Mouse (Mus musculus): Measurements from ENCODE around the gene Pqlc2. TPM values are rescaled to one million over a fixed set of nuclear protein-coding genes. Genes with fewer than 3 reads are reported as not detected.

The Pqlc2 gene
- polyA plus RNA-seq, 1 experiment, result 0.82 TPM

DNA sequence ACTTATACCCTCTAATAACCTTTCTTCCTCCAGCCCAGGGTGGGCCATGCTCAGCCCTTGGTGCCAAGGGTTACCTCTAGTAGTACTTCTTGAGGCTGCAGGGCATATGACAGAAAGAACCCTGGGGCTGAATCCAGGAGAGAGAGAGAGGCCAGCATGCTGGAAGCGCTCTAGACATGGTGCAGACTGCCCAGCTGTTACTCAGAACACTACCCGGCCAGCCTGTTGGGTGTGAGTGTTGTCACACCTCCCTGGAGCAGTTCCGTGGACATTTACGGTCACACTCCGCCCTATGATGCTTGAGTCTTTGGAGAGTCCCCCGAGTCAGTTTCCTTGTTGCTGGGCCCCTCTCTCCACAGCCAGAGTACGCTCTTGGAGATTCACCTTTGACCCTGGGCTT lies 62.5 kb downstream of the Pqlc2 start:
- TF ChIP-seq GATA1 (IDR thresholded peaks at IDR 0.05; ENCODE audit: low read length), result no peak
- TF ChIP-seq TAL1 (IDR thresholded peaks at IDR 0.05; ENCODE audit: low read length), result no peak
- no peaks in the 10 kb centered on the region for H3K9me3 ChIP-seq (ENCODE audit: control insufficient read depth, low read length)
- H3K4me3 ChIP-seq (replicated peaks), result no peak overlapping the region
- no peaks in the 10 kb centered on the region for H3K27me3 ChIP-seq (ENCODE audit: control insufficient read depth)
- peaks cover 26% of the 10 kb centered on the region for H3K36me3 ChIP-seq (ENCODE audit: control insufficient read depth)
- peaks cover 29% of the 10 kb centered on the region for H3K4me1 ChIP-seq (ENCODE audit: control insufficient read depth)

DNA sequence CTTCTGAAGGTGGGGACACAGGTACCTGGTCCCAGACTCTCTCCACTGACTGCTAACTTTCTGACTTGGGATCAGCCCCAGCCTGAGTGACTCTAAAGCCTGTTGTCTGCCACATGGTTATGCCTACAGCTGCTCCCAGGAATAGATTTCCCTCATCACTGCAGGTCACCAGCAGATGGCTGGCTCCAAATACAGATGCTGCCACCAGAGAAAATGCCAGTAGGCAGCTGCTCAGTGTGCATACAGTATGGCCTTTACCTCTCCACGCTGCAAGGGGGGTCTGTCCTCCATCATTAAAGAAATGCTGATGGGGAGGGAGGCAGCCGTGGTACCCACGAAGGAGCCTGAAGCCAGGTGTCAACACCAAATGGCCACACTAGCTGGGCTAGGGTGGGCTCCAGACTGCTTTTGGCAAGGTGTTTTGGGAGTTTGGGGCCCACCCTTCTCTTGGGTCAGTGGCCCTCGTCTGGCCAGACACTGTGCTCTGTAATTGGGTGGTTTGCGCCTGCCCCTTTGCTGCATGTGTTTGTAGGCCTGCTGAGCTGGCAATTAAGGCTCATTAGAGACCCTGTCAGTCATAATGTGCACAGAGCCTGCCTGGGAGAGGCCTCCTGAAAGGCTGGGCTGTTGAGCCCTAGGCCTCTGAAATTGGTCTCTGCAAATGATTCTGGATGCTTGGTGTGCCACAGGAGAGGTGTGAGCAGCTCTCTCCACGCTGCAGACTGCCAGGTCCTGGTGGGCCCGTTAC lies 64.2 kb downstream of the Pqlc2 start:
- Histone ChIP-seq H3K4me3 (replicated peaks) (no peak overlapping the region), H3K9me3 (ENCODE audit: control insufficient read depth, low read length) (no peaks in the 10 kb centered on the region), H3K36me3 (ENCODE audit: control insufficient read depth) (peaks cover 37% of the 10 kb centered on the region), H3K4me1 (ENCODE audit: control insufficient read depth) (peaks cover 21% of the 10 kb centered on the region), H3K27me3 (ENCODE audit: control insufficient read depth) (no peaks in the 10 kb centered on the region)
- TF ChIP-seq TAL1 (IDR thresholded peaks at IDR 0.05; ENCODE audit: low read length), result no peak

DNA sequence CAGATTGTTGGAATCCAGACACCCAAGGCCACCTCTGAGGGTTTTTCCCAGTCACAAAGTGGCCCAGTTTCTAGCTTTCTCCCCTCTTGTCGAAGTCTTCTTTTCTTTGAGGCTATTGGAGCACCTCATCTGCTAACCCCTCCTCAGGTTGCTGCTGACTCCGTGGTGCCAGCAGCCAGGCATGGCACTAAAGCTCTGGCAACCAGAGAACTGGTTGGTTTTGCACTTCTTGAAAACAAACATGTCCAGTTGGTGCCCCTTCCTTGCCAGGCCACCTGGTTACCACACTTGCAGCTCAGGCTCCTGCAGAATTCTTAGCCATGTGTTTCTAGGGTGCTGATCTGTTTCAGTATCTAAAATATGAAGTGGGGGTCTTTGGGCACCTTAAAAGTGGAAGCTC lies 65.0 kb downstream of the Pqlc2 start:
- no peaks in the 10 kb centered on the region for H3K9me3 ChIP-seq (ENCODE audit: control insufficient read depth, low read length)
- peaks cover 13% of the 10 kb centered on the region for H3K4me1 ChIP-seq (ENCODE audit: control insufficient read depth)
- peaks cover 44% of the 10 kb centered on the region for H3K36me3 ChIP-seq (ENCODE audit: control insufficient read depth)
- TF ChIP-seq TAL1 (IDR thresholded peaks at IDR 0.05; ENCODE audit: low read length) (no peak), GATA1 (IDR thresholded peaks at IDR 0.05; ENCODE audit: low read length) (no peak)
- H3K4me3 ChIP-seq (replicated peaks), result no peak overlapping the region
- H3K27me3 ChIP-seq (ENCODE audit: control insufficient read depth), result no peaks in the 10 kb centered on the region

DNA sequence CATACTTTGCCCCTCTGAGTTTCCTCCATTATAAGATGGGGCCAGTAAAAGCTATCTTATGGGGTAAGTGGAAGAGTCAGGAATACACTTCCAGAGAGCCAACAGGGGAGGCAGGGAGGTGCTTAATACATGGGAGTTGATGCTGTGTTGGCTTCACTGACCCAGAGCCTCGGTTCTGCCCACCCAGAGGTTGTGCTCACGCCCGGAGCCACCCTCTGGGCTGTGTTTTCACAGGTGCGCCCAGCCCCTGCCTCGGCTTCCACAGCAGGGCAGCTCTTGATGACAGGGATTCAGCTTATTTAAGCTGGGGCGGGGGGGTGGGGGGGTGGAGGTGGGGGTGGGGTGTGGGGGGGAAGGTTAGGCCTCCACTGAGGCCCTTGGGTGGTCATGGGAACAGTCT lies 65.7 kb downstream of the Pqlc2 start:
- H3K4me1 ChIP-seq (ENCODE audit: control insufficient read depth), result peaks cover 6% of the 10 kb centered on the region; the same call in 1 of the 2 replicates
- no peak overlapping the region for H3K4me3 ChIP-seq (replicated peaks)
- no peaks in the 10 kb centered on the region for H3K9me3 ChIP-seq (ENCODE audit: control insufficient read depth, low read length)
- TF ChIP-seq TAL1 (IDR thresholded peaks at IDR 0.05; ENCODE audit: low read length), result no peak
- TF ChIP-seq GATA1 (IDR thresholded peaks at IDR 0.05; ENCODE audit: low read length), result no peak
- H3K27me3 ChIP-seq (ENCODE audit: control insufficient read depth), result no peaks in the 10 kb centered on the region
- H3K36me3 ChIP-seq (ENCODE audit: control insufficient read depth), result peaks cover 51% of the 10 kb centered on the region

DNA sequence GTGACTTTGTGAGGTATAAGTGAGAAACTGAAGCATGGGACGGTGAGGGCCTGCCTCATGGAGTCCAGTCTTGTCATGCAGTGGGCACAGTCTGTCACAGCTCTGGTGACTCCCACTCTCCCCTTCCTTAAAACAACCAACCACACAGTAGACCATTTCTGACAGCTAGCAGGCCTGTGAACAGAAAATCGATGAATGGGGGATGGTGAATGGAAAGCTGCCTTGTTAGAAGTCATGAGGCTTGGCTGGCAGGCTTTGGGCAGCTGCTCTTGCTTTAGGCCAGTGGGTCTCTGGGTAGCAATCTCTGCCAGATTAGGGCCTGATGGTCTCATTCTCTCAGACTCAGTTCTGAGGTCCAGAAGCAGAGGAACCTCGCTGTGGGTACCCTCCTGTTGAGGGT lies 66.3 kb downstream of the Pqlc2 start:
- Histone ChIP-seq H3K36me3 (ENCODE audit: control insufficient read depth) (peaks cover 55% of the 10 kb centered on the region), H3K9me3 (ENCODE audit: control insufficient read depth, low read length) (no peaks in the 10 kb centered on the region), H3K27me3 (ENCODE audit: control insufficient read depth) (no peaks in the 10 kb centered on the region), H3K4me3 (replicated peaks) (no peak overlapping the region), H3K4me1 (ENCODE audit: control insufficient read depth) (peaks cover 3% of the 10 kb centered on the region; the same call in 1 of the 2 replicates)
- TF ChIP-seq TAL1 (IDR thresholded peaks at IDR 0.05; ENCODE audit: low read length) (no peak), GATA1 (IDR thresholded peaks at IDR 0.05; ENCODE audit: low read length) (no peak)

Other genes starting within 250 kb of the Pqlc2 start
- gene Htr6, start 235.1 kb downstream of the Pqlc2 start, polyA plus RNA-seq (2012), result not detected in 2 replicates
- 0.03 TPM in 1 of 2 replicates, not detected in the other for gene Nbl1, start 217.7 kb downstream of the Pqlc2 start, polyA plus RNA-seq (2012)
- 3.1 and 4.0 TPM in 2 replicates for gene Minos1, start 179.6 kb downstream of the Pqlc2 start, polyA plus RNA-seq (2012)
- 3.3 and 4.7 TPM in 2 replicates for gene Capzb, start 117.8 kb downstream of the Pqlc2 start, polyA plus RNA-seq (2012)
- gene Akr7a5, start within 50 bp of the Pqlc2 start, polyA plus RNA-seq (2012), result 2.4 and 2.7 TPM in 2 replicates
- 6.4 and 7.7 TPM in 2 replicates for gene Mrto4, start 41.9 kb upstream of the Pqlc2 start, polyA plus RNA-seq (2012)
- gene Emc1, start 41.9 kb upstream of the Pqlc2 start, polyA plus RNA-seq (2012), result 0.37 and 0.43 TPM in 2 replicates
- gene Ubr4, start 41.9 kb upstream of the Pqlc2 start, polyA plus RNA-seq (2012), result 14.8 and 24.3 TPM in 2 replicates
- 0.02 TPM in 1 of 2 replicates, not detected in the other for gene Iffo2, start 219.8 kb upstream of the Pqlc2 start, polyA plus RNA-seq (2012)

Measured in erythroblast, embryonic 14.5 days (primary cell).